Mouse (Mus musculus): Measurements from ENCODE around the gene Tmem51. TPM values are rescaled to one million over a fixed set of nuclear protein-coding genes. Genes with fewer than 3 reads are reported as not detected.

The Tmem51 gene
- polyA plus RNA-seq, 1 experiment: 9.6 TPM

GRCm38 (mm10) chr4:142014659-142015608, 69.2 kb downstream of the Tmem51 start, which contains the start of gene Fhad1:
Gene Fhad1 (minus strand): TSS chr4:142015082.
- TF ChIP-seq POLR2A (IDR thresholded peaks at IDR 0.05; ENCODE audit: control insufficient read depth, extremely low read depth, insufficient read depth, low read length, poor library complexity): no peak
- no peak for TF ChIP-seq CTCF (IDR thresholded peaks at IDR 0.05; ENCODE audit: borderline replicate concordance, control insufficient read depth, extremely low read depth, insufficient read depth, low read length, poor library complexity)
- no peak within 1 kb of the TSS for H3K27ac ChIP-seq (ENCODE audit: control insufficient read depth, insufficient read depth, low read length)
- H3K4me3 ChIP-seq (ENCODE audit: control insufficient read depth, insufficient read depth, low read length): peak within 1 kb of the TSS; percentile 26
- no peaks in the 10 kb centered on the region for H3K36me3 ChIP-seq (ENCODE audit: control insufficient read depth, insufficient read depth, low read length)
- H3K4me1 ChIP-seq (replicated peaks; ENCODE audit: control insufficient read depth, insufficient read depth, low read length): peaks cover 12% of the 10 kb centered on the region
- 3% methylated on average over 44 of the region's 46 CpGs for WGBS
- H3K27me3 ChIP-seq (ENCODE audit: control insufficient read depth, insufficient read depth, low read length): no peaks in the 10 kb centered on the region; the same call in 1 of the 2 replicates
- DNase-seq: peak; percentile 52

GRCm38 (mm10) chr4:142011236-142011635, 72.9 kb downstream of the Tmem51 start:
- Histone ChIP-seq H3K36me3 (ENCODE audit: control insufficient read depth, insufficient read depth, low read length) (no peaks in the 10 kb centered on the region), H3K4me1 (replicated peaks; ENCODE audit: control insufficient read depth, insufficient read depth, low read length) (peaks cover 12% of the 10 kb centered on the region), H3K27ac (ENCODE audit: control insufficient read depth, insufficient read depth, low read length) (no peak overlapping the region), H3K4me3 (ENCODE audit: control insufficient read depth, insufficient read depth, low read length) (no peak overlapping the region), H3K27me3 (ENCODE audit: control insufficient read depth, insufficient read depth, low read length) (no peaks in the 10 kb centered on the region; the same call in 1 of the 2 replicates)
- WGBS: 96% methylated on average over 13 of the region's 13 CpGs
- no peak for DNase-seq
- TF ChIP-seq POLR2A (IDR thresholded peaks at IDR 0.05; ENCODE audit: control insufficient read depth, extremely low read depth, insufficient read depth, low read length, poor library complexity): no peak
- no peak for TF ChIP-seq CTCF (IDR thresholded peaks at IDR 0.05; ENCODE audit: borderline replicate concordance, control insufficient read depth, extremely low read depth, insufficient read depth, low read length, poor library complexity)

DNA sequence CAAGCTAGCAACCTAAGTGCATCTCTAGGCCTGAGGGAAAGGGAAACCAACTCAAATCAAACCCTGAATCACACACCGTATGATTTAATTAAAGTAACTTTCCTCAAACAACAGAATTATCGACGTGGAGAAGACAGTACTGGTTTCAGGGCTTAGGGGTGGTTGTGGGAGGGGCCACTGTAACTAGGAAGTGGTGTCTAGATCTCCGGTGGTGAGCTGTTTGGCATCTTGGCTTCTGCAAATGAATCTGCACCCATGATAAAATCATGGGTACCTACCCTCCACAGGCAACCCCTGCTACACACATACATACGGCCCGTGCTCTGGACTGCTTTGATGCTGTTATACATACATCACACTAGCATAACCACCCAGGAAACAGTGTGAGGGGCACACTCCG, 73.7 kb downstream of the Tmem51 start:
- WGBS: 6% methylated on average over 7 of the region's 7 CpGs
- no peak for TF ChIP-seq CTCF (IDR thresholded peaks at IDR 0.05; ENCODE audit: borderline replicate concordance, control insufficient read depth, extremely low read depth, insufficient read depth, low read length, poor library complexity)
- TF ChIP-seq POLR2A (IDR thresholded peaks at IDR 0.05; ENCODE audit: control insufficient read depth, extremely low read depth, insufficient read depth, low read length, poor library complexity): no peak
- Histone ChIP-seq H3K36me3 (ENCODE audit: control insufficient read depth, insufficient read depth, low read length) (no peaks in the 10 kb centered on the region), H3K27ac (ENCODE audit: control insufficient read depth, insufficient read depth, low read length) (no peak overlapping the region), H3K27me3 (ENCODE audit: control insufficient read depth, insufficient read depth, low read length) (no peaks in the 10 kb centered on the region; the same call in 1 of the 2 replicates), H3K4me1 (replicated peaks; ENCODE audit: control insufficient read depth, insufficient read depth, low read length) (peaks cover 10% of the 10 kb centered on the region), H3K4me3 (ENCODE audit: control insufficient read depth, insufficient read depth, low read length) (no peak overlapping the region)
- DNase-seq: no peak

- H3K36me3 ChIP-seq (ENCODE audit: control insufficient read depth, insufficient read depth, low read length): no peaks in the 10 kb centered on the region
- no peak overlapping the region for H3K27ac ChIP-seq (ENCODE audit: control insufficient read depth, insufficient read depth, low read length)
- DNase-seq: no peak
- no peaks in the 10 kb centered on the region for H3K4me1 ChIP-seq (replicated peaks; ENCODE audit: control insufficient read depth, insufficient read depth, low read length)
- H3K27me3 ChIP-seq (ENCODE audit: control insufficient read depth, insufficient read depth, low read length): no peaks in the 10 kb centered on the region
- TF ChIP-seq POLR2A (IDR thresholded peaks at IDR 0.05; ENCODE audit: control insufficient read depth, extremely low read depth, insufficient read depth, low read length, poor library complexity): no peak
- no peak for TF ChIP-seq CTCF (IDR thresholded peaks at IDR 0.05; ENCODE audit: borderline replicate concordance, control insufficient read depth, extremely low read depth, insufficient read depth, low read length, poor library complexity)
- 95% methylated on average over 11 of the region's 11 CpGs for WGBS
- no peak overlapping the region for H3K4me3 ChIP-seq (ENCODE audit: control insufficient read depth, insufficient read depth, low read length)
Observed at GRCm38 (mm10) chr4:142008206-142008605, 75.9 kb downstream of the Tmem51 start.

- Histone ChIP-seq H3K27ac (ENCODE audit: control insufficient read depth, insufficient read depth, low read length) (no peak overlapping the region), H3K36me3 (ENCODE audit: control insufficient read depth, insufficient read depth, low read length) (no peaks in the 10 kb centered on the region), H3K27me3 (ENCODE audit: control insufficient read depth, insufficient read depth, low read length) (no peaks in the 10 kb centered on the region), H3K4me1 (replicated peaks; ENCODE audit: control insufficient read depth, insufficient read depth, low read length) (peaks cover 7% of the 10 kb centered on the region), H3K4me3 (ENCODE audit: control insufficient read depth, insufficient read depth, low read length) (no peak overlapping the region)
- TF ChIP-seq CTCF (IDR thresholded peaks at IDR 0.05; ENCODE audit: borderline replicate concordance, control insufficient read depth, extremely low read depth, insufficient read depth, low read length, poor library complexity) (no peak), POLR2A (IDR thresholded peaks at IDR 0.05; ENCODE audit: control insufficient read depth, extremely low read depth, insufficient read depth, low read length, poor library complexity) (no peak)
- no peak for DNase-seq
- 89% methylated on average over 9 of the region's 9 CpGs for WGBS
Observed at GRCm38 (mm10) chr4:142000581-142000980, 83.5 kb downstream of the Tmem51 start.

DNA sequence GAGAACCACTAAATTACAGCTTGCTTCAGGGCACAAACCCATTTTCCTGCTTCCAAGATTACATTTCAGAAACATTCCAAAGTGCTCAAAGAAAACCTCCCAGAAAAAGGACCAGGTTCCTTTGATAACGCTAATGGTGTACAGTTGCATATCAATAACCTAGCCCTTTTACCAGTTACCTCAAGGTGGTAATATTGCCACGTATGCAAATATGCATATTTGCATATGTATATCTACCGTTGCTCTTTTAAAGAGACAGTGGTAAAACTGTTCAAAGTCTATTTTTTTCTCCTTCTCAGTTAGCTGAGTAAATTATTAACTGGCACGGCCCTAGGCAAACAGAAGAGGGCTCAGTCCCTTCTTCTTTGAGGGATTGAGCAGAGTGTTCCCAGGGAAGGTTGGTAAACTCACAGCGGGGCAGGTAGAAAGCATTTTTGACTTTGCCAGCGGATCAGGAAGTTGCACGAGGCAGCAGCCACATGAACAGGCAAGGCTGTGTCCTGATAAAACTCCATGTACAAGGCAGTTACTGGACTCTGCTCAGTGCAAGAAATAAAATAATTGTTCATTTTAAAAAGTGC, 84.5 kb downstream of the Tmem51 start:
- DNase-seq: no peak
- 71% methylated on average over 7 of the region's 7 CpGs for WGBS
- peaks cover 7% of the 10 kb centered on the region for H3K4me1 ChIP-seq (replicated peaks; ENCODE audit: control insufficient read depth, insufficient read depth, low read length)
- H3K4me3 ChIP-seq (ENCODE audit: control insufficient read depth, insufficient read depth, low read length): no peak overlapping the region
- H3K27me3 ChIP-seq (ENCODE audit: control insufficient read depth, insufficient read depth, low read length): no peaks in the 10 kb centered on the region
- TF ChIP-seq CTCF (IDR thresholded peaks at IDR 0.05; ENCODE audit: borderline replicate concordance, control insufficient read depth, extremely low read depth, insufficient read depth, low read length, poor library complexity) (no peak), POLR2A (IDR thresholded peaks at IDR 0.05; ENCODE audit: control insufficient read depth, extremely low read depth, insufficient read depth, low read length, poor library complexity) (no peak)
- no peak overlapping the region for H3K27ac ChIP-seq (ENCODE audit: control insufficient read depth, insufficient read depth, low read length)
- no peaks in the 10 kb centered on the region for H3K36me3 ChIP-seq (ENCODE audit: control insufficient read depth, insufficient read depth, low read length)

Measured in thymus, adult 2 months (tissue).